Mouse (Mus musculus) liver, embryonic 14.5 days (tissue): ENCODE results near the gene Hmgcs2.

Experiments
- CTCF ChIP-seq: IDR thresholded peaks from 2 replicates; pipeline ENCODE4 v1.5.1; 2016; ENCODE audit warnings: antibody characterized with exemption, low read depth, control low read depth
- EP300 ChIP-seq: IDR thresholded peaks from 2 replicates; pipeline ENCODE4 v1.6.1; 2016; ENCODE audit warnings: antibody characterized with exemption, low read depth

DNA sequence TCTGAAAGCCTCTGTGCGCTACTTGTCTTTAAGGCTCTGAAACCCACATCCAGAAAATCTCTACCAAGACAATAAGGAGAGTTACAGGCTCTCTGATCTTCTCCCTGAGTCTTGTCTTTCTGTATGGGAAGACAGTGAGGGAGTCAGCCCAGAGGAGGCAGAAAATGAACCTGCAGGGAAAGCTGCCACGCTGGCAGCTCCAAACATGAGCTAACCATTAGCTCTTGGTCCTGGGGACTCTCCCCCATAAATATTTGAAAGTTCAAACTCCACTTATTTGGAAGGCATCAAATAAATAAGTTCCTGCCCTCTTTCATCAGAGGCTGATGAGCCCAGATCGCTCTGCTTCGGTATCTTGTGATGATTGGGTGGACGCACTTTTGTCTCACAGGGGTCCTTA is 3.0 kb downstream of the Hmgcs2 start:
- no peak for TF ChIP-seq CTCF
- no peak for TF ChIP-seq EP300
